Mouse (Mus musculus) central nervous system, embryonic 11.5 days (tissue): ENCODE data around the gene 4930451I11Rik. TPM values are rescaled to one million over a fixed set of nuclear protein-coding genes. Genes with fewer than 3 reads are reported as not detected.

Experiments used
- polyA plus RNA-seq: library from polyadenylated mRNA; depleted of rRNA; stranded (reverse); fragments of >200 nt; gene quantifications from 2 replicates; pipeline ENCODE4 v1.2.3, GENCODE M21; 2012; rRNA removed

4930451I11Rik gene
- not detected in 2 replicates for polyA plus RNA-seq

DNA sequence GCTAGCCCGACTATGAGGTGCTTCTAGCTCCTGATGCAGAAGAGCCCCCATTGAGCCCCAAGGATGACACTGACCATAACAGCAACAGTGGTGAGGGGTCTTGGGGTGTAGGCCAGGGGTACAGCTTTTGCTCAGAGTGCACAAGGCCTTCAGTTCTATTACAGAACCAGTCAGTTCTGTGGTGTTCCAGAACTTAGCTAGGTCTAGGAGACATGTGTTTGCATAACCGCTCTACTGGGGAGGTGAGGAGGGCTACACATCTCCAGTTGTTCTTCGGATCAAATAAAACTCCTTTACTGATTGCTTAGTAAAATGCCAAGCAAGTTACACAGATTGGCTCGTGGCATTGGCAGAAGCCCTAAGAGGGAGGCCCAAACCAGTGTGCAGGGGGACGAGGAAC is at the start of gene 4930451I11Rik:
Gene 4930451I11Rik, minus strand, starts transcription at position 101 of the 400 bp plus-strand sequence.

DNA sequence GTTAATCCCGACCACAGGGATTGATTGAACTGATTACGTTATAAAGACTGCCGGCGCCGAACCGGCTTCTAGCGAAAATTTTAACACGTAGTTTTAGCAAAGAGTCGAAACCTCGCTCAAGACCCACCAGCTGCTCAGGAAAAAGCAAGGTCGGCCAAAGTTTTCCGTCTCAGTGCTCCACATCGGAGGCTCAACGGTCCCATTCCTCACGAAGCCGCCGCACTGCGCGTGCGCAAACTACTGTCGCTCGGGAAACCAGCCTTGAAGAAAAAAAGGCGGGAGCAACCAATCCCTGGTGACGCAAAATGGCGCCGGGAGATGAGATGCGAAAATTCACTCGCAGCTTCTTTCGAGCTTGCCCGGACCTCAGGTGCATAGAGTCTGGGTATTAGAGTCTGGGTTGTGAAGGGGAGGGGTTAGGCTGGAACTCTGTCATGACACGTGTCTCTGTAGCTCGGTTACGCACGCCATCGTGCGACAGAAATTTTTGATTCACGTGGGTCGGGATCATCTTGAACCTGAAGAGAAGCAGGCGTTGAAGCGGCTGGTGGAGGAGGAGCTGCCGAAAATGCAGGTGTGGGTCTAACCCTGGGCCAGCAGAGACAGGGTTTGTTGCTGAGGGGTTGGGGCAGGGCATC is 30.8 kb upstream of the 4930451I11Rik start, which contains the start of gene Ino80e:
Gene Ino80e, minus strand, starts transcription at position 231 of the 638 bp plus-strand sequence.

DNA sequence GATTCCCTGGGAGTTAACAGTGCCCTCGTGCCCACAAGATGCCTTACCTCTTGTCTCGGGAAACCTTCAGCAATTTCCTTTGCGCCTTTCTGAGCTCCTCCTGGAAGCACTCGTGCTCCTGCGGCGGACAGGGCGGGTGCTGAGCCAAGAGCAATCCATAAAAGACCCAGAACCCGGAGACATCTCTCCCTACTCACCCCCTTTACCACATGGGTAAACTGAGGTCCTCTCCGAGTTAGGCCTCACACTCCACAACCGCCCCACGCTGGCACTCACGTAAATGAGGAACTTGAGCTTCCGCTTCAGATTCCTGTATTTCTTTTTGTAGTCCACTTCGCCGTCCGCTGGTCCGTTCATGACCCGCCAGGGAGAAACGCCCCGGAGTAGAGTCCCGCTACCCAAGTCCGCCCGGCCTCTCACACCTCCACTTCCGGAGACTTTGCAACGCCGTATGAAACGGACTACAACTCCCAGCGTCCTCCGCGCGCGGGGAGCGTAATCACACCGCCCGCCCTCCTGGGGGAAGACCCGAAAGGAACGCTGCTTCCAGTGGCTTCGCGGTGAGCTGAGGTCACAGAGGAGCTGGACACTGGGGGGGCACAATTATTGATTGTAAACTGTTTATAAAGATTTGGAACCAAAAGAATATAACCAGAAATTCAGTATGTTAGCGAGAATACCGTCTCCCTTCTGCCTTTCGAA is 30.1 kb upstream of the 4930451I11Rik start, which contains the start of gene Hirip3:
Gene Hirip3, plus strand, starts transcription at position 544 of the 702 bp plus-strand sequence.

DNA sequence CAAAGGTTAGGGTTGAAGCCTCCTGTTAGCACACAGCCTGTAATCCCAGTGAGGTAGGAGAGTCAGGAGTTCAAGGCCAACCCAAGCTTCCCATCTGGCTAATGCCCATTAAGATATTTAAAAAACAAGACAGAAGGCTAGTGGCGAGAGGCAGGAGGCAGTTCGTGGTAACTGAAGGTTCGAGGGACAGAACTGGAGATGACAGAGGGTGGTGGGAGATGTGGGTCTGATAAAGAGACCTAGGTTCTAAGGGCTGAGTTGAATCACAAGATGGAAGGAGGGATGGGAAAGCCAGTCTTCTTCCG is 15.6 kb upstream of the 4930451I11Rik start, which contains the start of gene Doc2a:
Gene Doc2a, plus strand, starts transcription at position 301 of the 305 bp plus-strand sequence.

DNA sequence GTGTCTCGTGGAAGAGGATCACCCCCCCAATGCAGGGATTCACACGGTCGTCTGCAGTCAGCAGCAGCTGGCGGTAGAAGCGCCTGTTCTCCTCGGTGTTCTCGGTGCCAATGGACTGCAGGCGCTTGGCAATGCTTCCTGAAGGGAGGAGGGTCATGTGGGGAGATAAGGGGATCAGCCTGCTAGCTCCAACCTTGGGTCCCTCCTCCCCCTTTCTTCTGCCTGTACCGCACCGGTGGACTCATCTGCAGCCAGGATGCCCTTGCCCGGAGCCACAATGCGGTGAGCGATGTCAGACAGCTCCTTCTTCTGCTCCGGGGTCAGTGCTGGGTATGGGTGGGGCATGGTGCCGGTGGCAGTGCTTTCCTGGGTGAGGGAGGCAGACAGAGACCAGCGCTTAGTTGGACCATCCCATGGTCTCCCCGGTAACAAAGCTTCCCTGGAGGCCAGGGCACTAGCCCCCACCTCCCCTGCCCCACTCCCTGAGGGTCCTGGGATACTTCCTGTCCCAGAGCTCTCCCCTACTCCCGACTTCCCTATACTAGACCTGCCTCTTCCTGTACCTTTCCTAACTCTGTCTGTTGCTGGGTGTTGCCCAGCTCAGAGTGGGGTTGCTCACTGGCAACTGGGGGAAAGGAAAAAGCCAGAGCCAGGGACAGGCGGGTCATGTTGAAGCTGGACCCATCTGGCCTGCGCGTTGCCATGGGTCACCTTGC is 33.9 kb downstream of the 4930451I11Rik start, which contains the start of gene Fam57b:
Gene Fam57b, plus strand, starts transcription at position 258 of the 716 bp plus-strand sequence.

DNA sequence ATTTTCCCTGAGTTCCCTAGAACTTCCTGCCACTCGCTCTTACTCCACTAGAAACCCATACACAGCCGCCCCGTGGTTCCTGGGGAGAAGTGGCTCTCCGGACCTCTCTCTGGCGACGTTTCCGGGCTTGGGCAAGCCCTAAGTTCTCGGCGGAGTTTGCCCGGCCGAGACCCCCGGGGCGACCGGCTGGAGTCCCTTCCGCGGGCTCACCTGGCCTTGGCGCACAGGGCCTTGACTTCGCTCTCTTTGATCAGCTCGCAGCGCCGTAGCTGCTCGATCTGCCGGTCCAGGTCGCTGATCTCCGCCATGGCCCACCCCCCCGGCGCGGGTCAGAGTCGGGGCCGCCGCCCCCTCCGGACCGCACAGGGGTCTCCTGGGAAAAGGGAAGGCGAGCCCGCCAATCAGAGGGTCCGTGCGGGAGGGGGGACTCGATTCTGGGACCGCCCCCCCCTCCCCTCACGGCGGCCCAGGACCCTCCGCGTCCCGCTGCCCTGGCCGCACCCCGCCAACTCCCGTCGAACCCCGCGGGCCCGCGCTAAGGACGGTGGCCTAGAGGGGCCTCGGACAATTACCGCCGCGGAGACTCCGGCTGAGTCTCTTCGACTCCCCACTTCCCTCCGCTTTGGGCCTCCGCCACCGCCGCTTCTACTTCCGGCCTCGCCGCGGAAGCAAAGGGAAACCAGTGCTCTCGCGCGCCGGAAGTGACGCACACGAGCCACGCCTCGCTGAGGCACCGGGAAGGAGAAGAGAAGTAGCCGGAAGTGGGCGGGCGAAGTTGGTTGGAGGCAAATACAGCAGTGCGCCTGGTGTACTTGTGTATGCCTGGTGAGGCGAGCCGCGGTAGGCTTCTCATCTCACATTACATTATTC is 39.4 kb downstream of the 4930451I11Rik start, which contains the start of gene Ppp4c:
Gene Ppp4c, minus strand, starts transcription at position 646 of the 870 bp plus-strand sequence.

DNA sequence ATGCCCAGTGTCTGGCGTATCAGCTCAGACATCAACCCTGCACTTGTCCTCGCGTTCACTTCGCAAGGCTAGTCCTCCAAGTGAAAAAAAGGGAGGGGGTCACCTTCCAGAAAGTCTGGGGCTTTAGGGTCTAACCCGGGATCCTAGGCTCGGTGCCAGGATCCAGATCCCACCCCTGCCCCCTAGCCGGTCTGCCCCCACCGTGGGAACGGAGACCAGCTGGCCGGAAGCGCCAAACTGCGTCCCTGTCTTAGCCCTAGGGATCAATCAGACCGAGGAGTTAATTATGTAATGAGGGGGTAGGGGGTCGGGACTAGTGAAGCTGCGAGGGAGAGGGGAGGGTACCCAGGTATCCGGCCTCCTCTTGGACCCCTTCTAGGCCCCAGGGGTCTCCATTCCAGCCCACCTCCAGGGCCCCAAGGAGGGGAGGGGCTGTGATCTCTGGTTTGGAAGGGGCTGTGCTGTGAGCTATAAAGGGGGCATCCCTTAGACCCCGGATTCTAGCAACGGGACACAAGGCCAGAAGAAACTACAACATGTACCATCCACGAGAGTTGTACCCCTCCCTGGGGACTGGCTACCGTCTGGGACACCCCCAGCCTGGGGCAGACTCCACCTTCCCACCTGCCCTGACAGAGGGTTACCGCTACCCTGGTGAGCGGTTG is 50.3 kb downstream of the 4930451I11Rik start, which contains the start of gene Tbx6:
Gene Tbx6, plus strand, starts transcription at position 513 of the 665 bp plus-strand sequence.

Other genes starting within 250 kb of the 4930451I11Rik start
- 0.61 and 0.98 TPM in 2 replicates for gene Apobr, start 246.7 kb downstream of the 4930451I11Rik start, polyA plus RNA-seq
- 33.1 and 33.9 TPM in 2 replicates for gene Cln3, start 245.8 kb downstream of the 4930451I11Rik start, polyA plus RNA-seq
- not detected in 2 replicates for gene Il27, start 236.7 kb downstream of the 4930451I11Rik start, polyA plus RNA-seq
- 2.4 and 5.1 TPM in 2 replicates for gene Nupr1, start 200.8 kb downstream of the 4930451I11Rik start, polyA plus RNA-seq
- 35.7 and 51.2 TPM in 2 replicates for gene Sgf29, start 182.3 kb downstream of the 4930451I11Rik start, polyA plus RNA-seq
- gene Sult1a1, start 155.2 kb downstream of the 4930451I11Rik start, polyA plus RNA-seq, result 0.28 and 0.40 TPM in 2 replicates
- 57.0 and 128 TPM in 2 replicates for gene Bola2, start 136.2 kb downstream of the 4930451I11Rik start, polyA plus RNA-seq
- gene Slx1b, start 135.9 kb downstream of the 4930451I11Rik start, polyA plus RNA-seq, result 26.9 and 29.2 TPM in 2 replicates
- gene Coro1a, start 123.9 kb downstream of the 4930451I11Rik start, polyA plus RNA-seq, result 36.3 and 47.5 TPM in 2 replicates
- 70.2 and 101 TPM in 2 replicates for gene Mapk3, start 72.0 kb downstream of the 4930451I11Rik start, polyA plus RNA-seq
- 8.5 and 8.8 TPM in 2 replicates for gene Gdpd3, start 65.3 kb downstream of the 4930451I11Rik start, polyA plus RNA-seq
- gene Ypel3, start 54.7 kb downstream of the 4930451I11Rik start, polyA plus RNA-seq, result 80.9 and 93.6 TPM in 2 replicates
- 1.1 and 1.5 TPM in 2 replicates for gene Tbx6, start 50.2 kb downstream of the 4930451I11Rik start, polyA plus RNA-seq
- 268 and 290 TPM in 2 replicates for gene Ppp4c, start 39.1 kb downstream of the 4930451I11Rik start, polyA plus RNA-seq
- 23.7 and 32.0 TPM in 2 replicates for gene Fam57b, start 34.0 kb downstream of the 4930451I11Rik start, polyA plus RNA-seq
- 4.1 and 5.6 TPM in 2 replicates for gene Doc2a, start 15.8 kb upstream of the 4930451I11Rik start, polyA plus RNA-seq
- gene Hirip3, start 30.3 kb upstream of the 4930451I11Rik start, polyA plus RNA-seq, result 186 and 304 TPM in 2 replicates
- 63.3 and 64.6 TPM in 2 replicates for gene Ino80e, start 30.7 kb upstream of the 4930451I11Rik start, polyA plus RNA-seq
- gene Taok2, start 53.1 kb upstream of the 4930451I11Rik start, polyA plus RNA-seq, result 102 and 154 TPM in 2 replicates
- 23.2 and 23.4 TPM in 2 replicates for gene Tmem219, start 91.3 kb upstream of the 4930451I11Rik start, polyA plus RNA-seq
- gene Kctd13, start 97.2 kb upstream of the 4930451I11Rik start, polyA plus RNA-seq, result 26.0 and 28.2 TPM in 2 replicates
- 2.8 and 7.1 TPM in 2 replicates for gene Asphd1, start 117.9 kb upstream of the 4930451I11Rik start, polyA plus RNA-seq
- 14.5 and 15.0 TPM in 2 replicates for gene Sez6l2, start 118.9 kb upstream of the 4930451I11Rik start, polyA plus RNA-seq
- gene Cdipt, start 144.3 kb upstream of the 4930451I11Rik start, polyA plus RNA-seq, result 72.5 and 93.7 TPM in 2 replicates
- gene Cdiptos, start 144.5 kb upstream of the 4930451I11Rik start, polyA plus RNA-seq, result 0.78 and 0.83 TPM in 2 replicates
- gene Mvp, start 183.0 kb upstream of the 4930451I11Rik start, polyA plus RNA-seq, result 4.1 and 6.1 TPM in 2 replicates
- gene Pagr1b, start 184.8 kb upstream of the 4930451I11Rik start, polyA plus RNA-seq, result 0.20 and 0.56 TPM in 2 replicates
- gene Pagr1a, start 185.7 kb upstream of the 4930451I11Rik start, polyA plus RNA-seq, result 5.7 and 15.9 TPM in 2 replicates
- gene Gm42742, start 189.5 kb upstream of the 4930451I11Rik start, polyA plus RNA-seq, result 97.7 and 244 TPM in 2 replicates
- 4.3 and 19.0 TPM in 2 replicates for gene Prrt2, start 189.6 kb upstream of the 4930451I11Rik start, polyA plus RNA-seq
- gene Maz, start 195.4 kb upstream of the 4930451I11Rik start, polyA plus RNA-seq, result 298 and 328 TPM in 2 replicates
- gene Kif22, start 210.8 kb upstream of the 4930451I11Rik start, polyA plus RNA-seq, result 99.9 and 158 TPM in 2 replicates